Mouse (Mus musculus): ENCODE measurements at regions not wholly inside any gene's neighbourhood (a gene's known extent, or its start where the extent isn't known, plus 50 kb on each side); places are given as distances from the start of the nearest gene placed in this dataset.

GRCm38 (mm10) chr15:69342759-69343158 is 2842.0 kb upstream of the Lrrc6 start:
- no peak overlapping the region for H3K27ac ChIP-seq
- H3K27me3 ChIP-seq (ENCODE audit: insufficient read depth, poor library complexity, severe bottlenecking), result no peaks in the 10 kb centered on the region
- no peaks in the 10 kb centered on the region for H3K9me3 ChIP-seq
- H3K36me3 ChIP-seq, result no peaks in the 10 kb centered on the region
- H3K4me3 ChIP-seq, result no peak overlapping the region
- WGBS, result 64% methylated on average over 2 of the region's 2 CpGs
- no peak for DNase-seq (ENCODE audit: low spot score)
- no peaks in the 10 kb centered on the region for H3K4me1 ChIP-seq

- Histone ChIP-seq H3K4me1 (no peaks in the 10 kb centered on the region), H3K27me3 (ENCODE audit: insufficient read depth, poor library complexity, severe bottlenecking) (no peaks in the 10 kb centered on the region), H3K36me3 (no peaks in the 10 kb centered on the region), H3K4me3 (no peak overlapping the region), H3K9me3 (no peaks in the 10 kb centered on the region), H3K27ac (no peak overlapping the region)
- WGBS, result 74% methylated on average over 2 of the region's 2 CpGs
- DNase-seq (ENCODE audit: low spot score), result no peak
Measured at GRCm38 (mm10) chr15:69336491-69336890, 2835.8 kb upstream of the Lrrc6 start.

- H3K9me3 ChIP-seq, result no peaks in the 10 kb centered on the region
- no peaks in the 10 kb centered on the region for H3K4me1 ChIP-seq
- no peak overlapping the region for H3K4me3 ChIP-seq
- no peaks in the 10 kb centered on the region for H3K36me3 ChIP-seq
- no peak overlapping the region for H3K27ac ChIP-seq
- DNase-seq (ENCODE audit: low spot score), result no peak
- no peaks in the 10 kb centered on the region for H3K27me3 ChIP-seq (ENCODE audit: insufficient read depth, poor library complexity, severe bottlenecking)
Measured at GRCm38 (mm10) chr15:69326537-69326936, 2825.8 kb upstream of the Lrrc6 start.

GRCm38 (mm10) chr15:69303100-69303499 is 2802.4 kb upstream of the Lrrc6 start:
- H3K4me3 ChIP-seq, result no peak overlapping the region
- H3K36me3 ChIP-seq, result no peaks in the 10 kb centered on the region
- H3K27ac ChIP-seq, result peak overlapping the region; percentile 52; the same call in 1 of the 2 replicates
- no peaks in the 10 kb centered on the region for H3K27me3 ChIP-seq (ENCODE audit: insufficient read depth, poor library complexity, severe bottlenecking)
- no peaks in the 10 kb centered on the region for H3K9me3 ChIP-seq
- 41% methylated on average over 5 of the region's 5 CpGs for WGBS
- H3K4me1 ChIP-seq, result peaks cover 14% of the 10 kb centered on the region
- no peak for DNase-seq (ENCODE audit: low spot score)

- 58% methylated on average over 1 of the region's 1 CpGs for WGBS
- no peaks in the 10 kb centered on the region for H3K9me3 ChIP-seq
Measured at GRCm38 (mm10) chr15:69291273-69291672, 2790.6 kb upstream of the Lrrc6 start.

GRCm38 (mm10) chr15:69275546-69276255 is 2775.0 kb upstream of the Lrrc6 start:
- no peaks in the 10 kb centered on the region for H3K27me3 ChIP-seq (ENCODE audit: insufficient read depth, poor library complexity, severe bottlenecking)
- DNase-seq (ENCODE audit: low spot score), result no peak
- H3K36me3 ChIP-seq, result no peaks in the 10 kb centered on the region
- no peak overlapping the region for H3K4me3 ChIP-seq
- H3K27ac ChIP-seq, result no peak overlapping the region
- H3K4me1 ChIP-seq, result no peaks in the 10 kb centered on the region
- no peaks in the 10 kb centered on the region for H3K9me3 ChIP-seq

More at GRCm38 (mm10) chr15:69291273-69291672, 2790.6 kb upstream of the Lrrc6 start:
- Histone ChIP-seq H3K4me3 (no peak overlapping the region), H3K27ac (no peak overlapping the region), H3K36me3 (no peaks in the 10 kb centered on the region), H3K27me3 (ENCODE audit: insufficient read depth, poor library complexity, severe bottlenecking) (no peaks in the 10 kb centered on the region), H3K4me1 (no peaks in the 10 kb centered on the region)
- DNase-seq (ENCODE audit: low spot score), result no peak

- 66% methylated on average over 8 of the region's 8 CpGs for WGBS
- H3K27me3 ChIP-seq (ENCODE audit: insufficient read depth, poor library complexity, severe bottlenecking), result no peaks in the 10 kb centered on the region
- H3K4me1 ChIP-seq, result no peaks in the 10 kb centered on the region
- DNase-seq (ENCODE audit: low spot score), result no peak
- no peaks in the 10 kb centered on the region for H3K36me3 ChIP-seq
- H3K4me3 ChIP-seq, result no peak overlapping the region
- no peak overlapping the region for H3K27ac ChIP-seq
- H3K9me3 ChIP-seq, result no peaks in the 10 kb centered on the region
Measured at GRCm38 (mm10) chr15:69274225-69274766, 2773.6 kb upstream of the Lrrc6 start.

- Histone ChIP-seq H3K9me3 (no peaks in the 10 kb centered on the region), H3K27me3 (ENCODE audit: insufficient read depth, poor library complexity, severe bottlenecking) (no peaks in the 10 kb centered on the region), H3K4me1 (no peaks in the 10 kb centered on the region), H3K36me3 (no peaks in the 10 kb centered on the region), H3K27ac (no peak overlapping the region), H3K4me3 (no peak overlapping the region)
- 83% methylated on average over 1 of the region's 1 CpGs for WGBS
- no peak for DNase-seq (ENCODE audit: low spot score)
Measured at GRCm38 (mm10) chr15:69273518-69273917, 2772.8 kb upstream of the Lrrc6 start.

- 86% methylated on average over 1 of the region's 1 CpGs for WGBS
- Histone ChIP-seq H3K4me1 (no peaks in the 10 kb centered on the region), H3K36me3 (no peaks in the 10 kb centered on the region), H3K4me3 (no peak overlapping the region), H3K27me3 (ENCODE audit: insufficient read depth, poor library complexity, severe bottlenecking) (no peaks in the 10 kb centered on the region), H3K9me3 (no peaks in the 10 kb centered on the region), H3K27ac (no peak overlapping the region)
- DNase-seq (ENCODE audit: low spot score), result no peak
Measured at GRCm38 (mm10) chr15:69261940-69262339, 2761.2 kb upstream of the Lrrc6 start.

GRCm38 (mm10) chr15:69257161-69257778 is 2756.6 kb upstream of the Lrrc6 start:
- DNase-seq (ENCODE audit: low spot score), result no peak
- 74% methylated on average over 3 of the region's 3 CpGs for WGBS
- Histone ChIP-seq H3K9me3 (no peaks in the 10 kb centered on the region), H3K27me3 (ENCODE audit: insufficient read depth, poor library complexity, severe bottlenecking) (no peaks in the 10 kb centered on the region), H3K36me3 (no peaks in the 10 kb centered on the region), H3K4me3 (no peak overlapping the region), H3K27ac (no peak overlapping the region), H3K4me1 (no peaks in the 10 kb centered on the region)

- Histone ChIP-seq H3K36me3 (no peaks in the 10 kb centered on the region), H3K4me3 (no peak overlapping the region), H3K4me1 (no peaks in the 10 kb centered on the region), H3K27me3 (ENCODE audit: insufficient read depth, poor library complexity, severe bottlenecking) (no peaks in the 10 kb centered on the region), H3K27ac (no peak overlapping the region), H3K9me3 (no peaks in the 10 kb centered on the region)
- 95% methylated on average over 2 of the region's 2 CpGs for whole genome bisulfite sequencing
- no peak for DNase-seq (ENCODE audit: low spot score)
Measured at GRCm38 (mm10) chr15:69253698-69254097, 2753.0 kb upstream of the Lrrc6 start.

- H3K4me1 ChIP-seq, result no peaks in the 10 kb centered on the region
- H3K4me3 ChIP-seq, result no peak overlapping the region
- H3K9me3 ChIP-seq, result no peaks in the 10 kb centered on the region
- DNase-seq (ENCODE audit: low spot score), result no peak
- 77% methylated on average over 3 of the region's 3 CpGs for WGBS
- H3K27ac ChIP-seq, result no peak overlapping the region
- H3K27me3 ChIP-seq (ENCODE audit: insufficient read depth, poor library complexity, severe bottlenecking), result no peaks in the 10 kb centered on the region
- H3K36me3 ChIP-seq, result no peaks in the 10 kb centered on the region
Measured at GRCm38 (mm10) chr15:69252095-69252494, 2751.4 kb upstream of the Lrrc6 start.

- 69% methylated on average over 3 of the region's 3 CpGs for WGBS
- no peaks in the 10 kb centered on the region for H3K9me3 ChIP-seq
- DNase-seq (ENCODE audit: low spot score), result no peak
- H3K36me3 ChIP-seq, result no peaks in the 10 kb centered on the region
- no peaks in the 10 kb centered on the region for H3K27me3 ChIP-seq (ENCODE audit: insufficient read depth, poor library complexity, severe bottlenecking)
- no peak overlapping the region for H3K27ac ChIP-seq
- H3K4me1 ChIP-seq, result no peaks in the 10 kb centered on the region
- H3K4me3 ChIP-seq, result no peak overlapping the region
Measured at GRCm38 (mm10) chr15:69246190-69246966, 2745.7 kb upstream of the Lrrc6 start.

Data from heart, embryonic 10.5 days (tissue).